In genomic region chr6:147953058-147953679, GRCm38 (mm10) we compare ENCODE assay signal across 8 mouse cellular contexts.
DNase-seq lines count a peak whose midpoint lies in the region; ATAC-seq and TF ChIP-seq lines count a peak whose summit lies in the region.
"Had no signal": no experiment of that assay in that cellular context is flagged by ENCODE, and none has a peak within 500 bp of the region (broad histone marks: within the 10 kb centered on the region; RNA-seq: fewer than 3 reads in every experiment).

No protein-coding gene starts in this region.

- peak; percentile 66; the same call in 1 of the 2 replicates for ATAC-seq in embryonic facial prominence, embryonic 13.5 days (ENCODE audit: insufficient number of reproducible peaks, insufficient read depth, low FRiP score, low TSS enrichment, low read depth)

- no peak overlapping the region for H3K9ac ChIP-seq in embryonic facial prominence, embryonic 13.5 days
- H3K9ac ChIP-seq: limb, embryonic 12.5 days had no signal

- H3K4me2 ChIP-seq in embryonic facial prominence, embryonic 13.5 days: no peak overlapping the region
- H3K4me2 ChIP-seq: limb, embryonic 12.5 days had no signal

- TF ChIP-seq CTCF in left cerebral cortex, adult 2 months (IDR thresholded peaks at IDR 0.05): peak; percentile 58
- peak; percentile 42; the same call in 1 of the 2 replicates for TF ChIP-seq CTCF in brain, embryonic 14.5 days (IDR thresholded peaks at IDR 0.05; ENCODE audit: borderline replicate concordance, extremely low read depth, insufficient read depth, insufficient read length)

- 38% methylated on average over 5 of the region's 5 CpGs for WGBS in embryonic facial prominence, embryonic 13.5 days

- TF ChIP-seq POLR2A in brain, embryonic 14.5 days (IDR thresholded peaks at IDR 0.05; ENCODE audit: borderline replicate concordance, extremely low read depth, insufficient read depth, insufficient read length, poor library complexity, severe bottlenecking): no peak

- DNase-seq in left cerebral cortex, adult 2 months (ENCODE audit: extremely low spot score in 1 of 2, low spot score in 2 of 2): no peak
- DNase-seq in left cerebral cortex, adult 18-20 months (ENCODE audit: low spot score in 2 of 2): no peak
- peak; percentile 70 for DNase-seq in brain, embryonic 14.5 days (ENCODE audit: low read depth)
- peak; percentile 18 for DNase-seq in lung, postnatal 36 days
- no peak for DNase-seq in spleen, adult 18-20 months
- no peak for DNase-seq in urinary bladder, adult 2 months (ENCODE audit: low spot score)

- H3K36me3 ChIP-seq in embryonic facial prominence, embryonic 13.5 days: no peaks in the 10 kb centered on the region
- H3K36me3 ChIP-seq: limb, embryonic 12.5 days had no signal

- no peak overlapping the region for H3K27ac ChIP-seq in left cerebral cortex, adult 2 months
- 0 out of 2 replicates have a peak overlapping the region, but pooled peaks have one; percentile 11 for H3K27ac ChIP-seq in embryonic facial prominence, embryonic 13.5 days
- H3K27ac ChIP-seq: limb, embryonic 12.5 days had no signal

- H3K4me1 ChIP-seq in embryonic facial prominence, embryonic 13.5 days: peaks cover 14% of the 10 kb centered on the region

- H3K9me3 ChIP-seq in embryonic facial prominence, embryonic 13.5 days: no peaks in the 10 kb centered on the region
- H3K9me3 ChIP-seq: limb, embryonic 12.5 days had no signal

- intact Hi-C loops in left cerebral cortex, adult 2 months (cut with DNase I): loop anchor here (5.0 to 10.0 kb wide), 4 partner anchors 141 to 1128 kb away; no protein-coding TSS in a partner anchor

- H3K27me3 ChIP-seq in embryonic facial prominence, embryonic 13.5 days: no peaks in the 10 kb centered on the region
- H3K27me3 ChIP-seq: limb, embryonic 12.5 days had no signal

- no peak overlapping the region for H3K4me3 ChIP-seq in left cerebral cortex, adult 2 months
- H3K4me3 ChIP-seq in embryonic facial prominence, embryonic 13.5 days: no peak overlapping the region
- H3K4me3 ChIP-seq: limb, embryonic 12.5 days had no signal

Comparison
In these comparisons a context has a peak if more than half of its experiments do, and no peak if none do; other contexts are left out.
1. DNase-seq: peak in brain, embryonic 14.5 days (single experiment) and lung, postnatal 36 days (single experiment); none in left cerebral cortex, adult 2 months (0 of 2), left cerebral cortex, adult 18-20 months (0 of 2), spleen, adult 18-20 months (0 of 2) and urinary bladder, adult 2 months (single experiment).